Mouse (Mus musculus): ENCODE data around the gene Cd151.

The Cd151 gene

DNA sequence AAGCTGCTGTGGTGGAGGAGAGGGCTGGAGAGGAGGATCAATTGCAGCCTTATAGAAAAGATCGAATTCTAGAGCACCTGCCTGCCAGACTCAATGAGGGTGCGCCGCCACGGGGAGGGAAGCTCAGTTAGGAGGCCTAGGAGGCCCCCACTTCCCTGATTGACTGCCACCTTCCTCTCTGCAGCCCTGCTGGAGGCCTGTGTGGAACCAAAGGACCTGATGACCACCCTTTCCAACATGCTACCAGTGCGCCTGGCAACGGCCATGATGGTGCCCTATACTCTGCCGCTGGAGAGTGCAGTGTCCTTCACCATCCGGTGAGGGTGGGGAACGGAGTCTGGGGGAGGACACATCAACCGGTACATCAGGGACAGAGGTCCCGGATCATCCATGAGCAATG is 8.5 kb upstream of the Cd151 start:
- DNase-seq, result peak in 1 of 2 experiments; percentile 22

DNA sequence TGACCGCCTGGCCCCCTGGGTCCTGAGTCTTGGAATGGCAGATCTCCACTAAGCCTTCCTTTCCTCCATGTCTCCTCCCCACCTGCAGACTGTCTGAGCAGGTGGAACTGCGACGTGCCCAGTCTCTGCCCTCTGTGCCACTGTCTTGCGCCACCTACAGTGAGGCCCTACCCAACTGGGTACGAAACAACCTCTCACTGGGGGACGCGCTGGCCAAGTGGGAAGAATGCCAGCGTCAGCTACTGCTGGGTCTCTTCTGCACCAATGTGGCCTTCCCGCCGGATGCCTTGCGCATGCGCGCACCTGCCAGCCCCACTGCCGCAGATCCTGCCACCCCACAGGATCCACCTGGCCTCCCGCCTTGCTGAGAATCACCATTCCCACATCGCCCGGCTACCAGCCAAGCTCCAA is 7.9 kb upstream of the Cd151 start:
- DNase-seq, result peak; percentile 71 to 73

GRCm38 (mm10) chr7:141460001-141460390 is 7.2 kb upstream of the Cd151 start:
- no peak for DNase-seq

GRCm38 (mm10) chr7:141460391-141461113 is 6.6 kb upstream of the Cd151 start, which contains the start of gene Cracr2b:
Gene Cracr2b (plus strand): TSS chr7:141461094.
- peak in 1 of 2 experiments; percentile 26 for DNase-seq

GRCm38 (mm10) chr7:141461521-141462332 is 5.5 kb upstream of the Cd151 start:
- DNase-seq, result peak in 1 of 2 experiments; percentile 27

DNA sequence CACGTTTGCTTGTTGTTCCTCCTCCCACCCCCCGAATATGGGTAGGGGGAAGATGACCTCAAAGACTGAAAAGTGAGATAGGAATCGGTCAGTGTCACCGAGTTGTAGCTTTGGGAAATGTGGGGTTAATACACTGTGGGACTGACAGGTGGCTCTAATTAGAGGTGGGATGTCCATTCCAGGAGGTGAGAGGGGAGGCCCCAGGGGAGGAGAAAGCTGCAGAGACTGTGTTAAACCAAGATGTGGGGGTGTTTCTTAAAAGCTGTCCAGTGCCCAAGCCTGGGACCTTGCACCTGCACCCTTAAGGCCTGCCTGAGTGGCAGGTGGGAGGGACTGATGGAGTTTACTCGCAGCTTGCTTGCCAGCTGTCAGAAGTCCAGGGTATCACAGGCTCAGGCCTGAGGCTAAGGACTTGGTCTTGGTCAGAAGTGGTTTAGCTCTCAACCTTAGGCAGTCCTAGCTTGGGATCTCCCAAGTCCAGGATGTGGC is 4.8 kb upstream of the Cd151 start:
- DNase-seq, result peak in 1 of 2 experiments; percentile 48

DNA sequence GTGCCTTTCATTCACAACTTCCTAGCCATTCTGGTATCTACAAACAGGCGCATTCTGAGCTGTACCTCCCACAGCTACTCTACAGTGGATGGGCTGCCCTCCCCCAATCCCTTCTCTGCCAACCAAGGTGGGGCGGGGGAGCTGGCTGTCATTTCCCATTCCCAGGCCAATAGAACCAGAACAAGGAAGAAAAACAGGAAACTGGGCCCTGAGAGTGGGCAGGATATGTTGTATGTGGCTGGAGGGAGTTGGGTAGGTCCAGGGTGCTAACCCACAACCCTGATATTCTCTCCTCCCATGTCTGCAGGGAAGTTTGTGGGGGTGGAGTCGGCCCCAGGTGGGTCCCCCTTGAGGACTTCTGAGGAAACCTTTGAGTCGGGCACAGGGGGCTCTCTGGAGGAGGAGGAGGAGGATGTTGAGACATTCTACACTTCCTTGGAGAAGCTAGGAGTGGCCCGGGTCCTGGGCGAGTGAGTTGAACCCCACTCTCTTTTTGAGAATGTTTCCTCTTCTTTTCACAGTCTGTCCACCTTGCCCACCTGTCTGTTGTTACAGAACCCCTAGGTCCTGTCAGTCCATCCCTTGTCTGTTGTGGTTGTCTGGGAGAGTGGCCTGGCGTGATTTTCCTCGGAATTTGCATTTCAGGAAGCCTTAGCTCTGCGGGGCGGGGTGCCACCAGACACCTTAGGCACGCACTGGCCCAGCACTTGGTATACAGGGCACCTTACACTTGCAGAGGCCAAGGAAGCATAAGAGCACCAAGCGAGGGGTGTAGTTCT is 3.2 kb upstream of the Cd151 start:
- peak in 1 of 2 experiments; percentile 37 for DNase-seq

DNA sequence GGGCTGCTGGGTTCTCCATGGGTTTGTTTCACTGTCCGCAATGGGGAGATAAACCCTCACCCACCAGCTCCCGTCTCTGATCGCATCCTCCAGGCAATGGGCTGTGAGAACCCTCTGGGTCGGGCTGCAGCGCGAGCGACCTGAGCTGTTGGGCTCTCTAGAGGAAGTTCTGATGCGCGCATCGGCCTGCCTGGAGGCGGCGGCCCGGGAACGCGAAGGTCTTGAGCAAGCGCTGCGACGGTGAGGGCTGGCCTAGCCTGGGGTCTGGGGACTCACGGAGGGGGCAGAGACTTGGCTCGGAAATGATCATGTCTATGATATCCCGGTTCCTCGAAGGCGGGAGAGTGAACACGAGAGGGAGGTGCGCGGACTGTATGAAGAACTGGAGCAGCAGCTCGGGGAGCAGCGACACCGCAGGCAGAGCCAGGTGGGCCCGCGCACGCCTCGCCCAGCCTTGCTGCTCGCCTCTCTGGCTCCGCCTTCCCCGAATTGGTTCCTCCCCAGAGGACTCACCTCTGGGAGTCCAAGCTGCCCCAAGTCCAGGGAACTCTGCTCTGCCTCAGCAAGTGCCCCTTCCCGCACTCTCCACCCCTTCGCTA is 2.5 kb upstream of the Cd151 start:
- peak; percentile 23 to 26 for DNase-seq

GRCm38 (mm10) chr7:141465388-141466044 is 1.7 kb upstream of the Cd151 start:
- no peak for DNase-seq

GRCm38 (mm10) chr7:141466045-141466394 is 1.2 kb upstream of the Cd151 start:
- no peak for DNase-seq

DNA sequence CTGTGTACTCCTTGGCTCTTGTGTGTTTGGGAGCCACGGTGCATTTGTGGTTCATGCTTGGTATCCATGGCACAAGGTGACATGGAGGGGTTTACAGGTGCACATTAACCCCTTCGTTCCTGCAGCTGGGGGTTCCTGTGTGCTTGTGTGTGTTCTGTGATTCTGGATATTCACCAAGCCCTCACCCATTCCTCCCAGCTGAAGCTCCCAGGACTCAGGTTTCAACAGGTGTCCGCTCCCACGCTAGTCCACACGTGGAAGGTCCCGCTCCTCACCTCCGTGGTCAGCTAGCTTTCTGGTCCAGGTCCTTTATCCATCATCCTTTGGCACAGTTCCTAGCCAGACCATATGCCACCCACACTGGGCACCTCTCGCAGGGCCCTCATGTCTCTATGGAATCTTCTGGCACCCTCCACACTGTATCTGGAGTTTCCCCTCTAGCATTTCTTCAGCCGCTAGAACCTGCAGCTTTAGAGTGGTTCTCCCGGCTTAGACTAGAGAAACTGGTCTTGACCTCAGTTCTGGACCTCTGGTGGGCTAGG is 514 bp upstream of the Cd151 start:
- peak in 1 of 2 experiments; percentile 40 for DNase-seq

- DNase-seq, result peak in 1 of 2 experiments; percentile 26
Measured at GRCm38 (mm10) chr7:141468164-141468521, 951 bp downstream of the Cd151 start.

GRCm38 (mm10) chr7:141468522-141469211 is 1.5 kb downstream of the Cd151 start:
- peak; percentile 74 for DNase-seq

DNA sequence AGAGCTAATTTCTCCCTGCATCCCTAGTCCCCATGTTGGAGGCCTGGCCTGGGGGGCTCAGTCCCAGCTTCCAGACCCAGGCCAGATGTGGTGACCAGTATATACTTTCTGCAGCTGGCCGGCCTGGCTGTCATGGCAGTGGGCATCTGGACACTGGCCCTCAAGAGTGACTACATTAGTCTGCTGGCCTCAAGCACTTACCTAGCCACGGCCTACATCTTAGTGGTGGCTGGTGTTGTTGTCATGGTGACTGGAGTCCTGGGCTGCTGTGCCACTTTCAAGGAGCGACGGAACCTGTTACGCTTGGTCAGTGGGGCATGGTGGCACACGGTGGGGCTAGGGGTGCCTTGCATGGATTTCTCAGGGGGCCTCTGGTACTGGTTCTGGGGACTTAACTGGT is 2.2 kb downstream of the Cd151 start:
- DNase-seq, result peak in 1 of 2 experiments; percentile 13

GRCm38 (mm10) chr7:141469901-141470636 is 2.9 kb downstream of the Cd151 start:
- peak in 1 of 2 experiments; percentile 10 for DNase-seq

DNA sequence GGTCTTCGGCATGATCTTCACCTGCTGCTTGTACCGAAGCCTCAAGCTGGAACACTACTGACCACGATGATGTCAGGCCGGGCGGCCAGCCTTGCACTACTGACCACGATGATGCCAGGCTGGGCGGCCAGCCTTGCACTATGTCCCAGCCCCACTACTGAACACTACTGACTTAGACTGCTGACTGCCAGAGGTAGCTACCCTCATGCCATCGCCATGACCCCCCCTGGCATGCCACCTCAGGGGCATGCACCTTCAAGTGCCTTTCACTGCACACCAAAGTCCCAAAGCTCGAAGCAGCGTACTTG is 3.4 kb downstream of the Cd151 start:
- DNase-seq, result no peak

- no peak for DNase-seq
Measured at GRCm38 (mm10) chr7:141471236-141471635, 4.0 kb downstream of the Cd151 start.

DNA sequence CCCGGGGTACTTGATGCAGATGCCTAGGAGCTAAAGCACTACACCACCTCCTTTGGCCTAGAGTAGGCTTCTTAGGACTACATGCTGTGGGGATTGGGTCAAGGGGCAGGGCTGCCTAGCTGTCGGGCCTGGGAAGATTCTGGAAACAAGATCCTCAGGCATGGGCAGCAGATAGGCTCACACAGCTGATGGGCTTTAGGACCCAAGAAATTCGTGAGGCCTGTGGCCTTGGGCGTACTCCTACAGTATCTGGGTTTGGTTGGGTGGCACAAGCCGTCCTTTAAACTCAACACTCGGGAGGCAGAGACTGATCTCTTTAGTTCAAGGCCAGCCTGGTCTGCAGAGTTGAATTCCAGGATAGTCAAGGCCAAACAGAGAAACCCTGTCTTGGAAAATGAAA is 5.0 kb downstream of the Cd151 start:
- no peak for DNase-seq

DNA sequence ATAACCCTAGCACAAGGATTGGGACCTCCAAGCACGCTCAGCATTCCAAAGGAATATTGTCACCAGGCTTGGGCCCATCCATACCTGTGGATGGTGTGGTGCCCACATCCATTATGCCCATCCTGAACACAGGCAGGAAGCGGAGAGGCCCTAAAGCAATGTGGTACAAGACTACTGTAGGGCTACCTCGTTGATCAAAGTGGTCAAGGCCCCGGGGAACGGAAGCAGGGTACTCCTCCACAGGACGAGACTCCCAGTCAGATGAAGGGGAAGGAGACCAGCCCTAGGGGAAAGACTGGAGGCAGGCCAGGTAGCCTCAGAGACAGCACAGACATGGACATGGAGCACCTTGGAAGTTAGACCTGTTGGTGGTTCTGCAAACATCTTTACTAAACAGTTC is 5.6 kb downstream of the Cd151 start:
- peak in 1 of 2 experiments; percentile 22 for DNase-seq

- peak in 1 of 2 experiments; percentile 12 for DNase-seq
Measured at GRCm38 (mm10) chr7:141474160-141474559, 7.0 kb downstream of the Cd151 start.

Data from cerebellum, postnatal 10 days (tissue).